Mouse (Mus musculus) R1 (cell line): Measurements from ENCODE around the gene Kctd12.

Source experiments
- DNase-seq: peaks from one replicate; pipeline ENCODE4 v3.0.0-alpha.2; 2018; ENCODE audit warnings: low read depth, low spot score

The Kctd12 gene

GRCm38 (mm10) chr14:102965841-102966240 is 16.6 kb downstream of the Kctd12 start:
- DNase-seq, result no peak

- DNase-seq, result no peak
These were observed 20.4 kb downstream of the Kctd12 start for GRCm38 (mm10) chr14:102962019-102962418.

- DNase-seq, result peak; percentile 21
These were observed 28.9 kb downstream of the Kctd12 start for GRCm38 (mm10) chr14:102953511-102953910.

- no peak for DNase-seq
These were observed 30.5 kb downstream of the Kctd12 start for GRCm38 (mm10) chr14:102951974-102952373.

- no peak for DNase-seq
These were observed 34.6 kb downstream of the Kctd12 start for GRCm38 (mm10) chr14:102947796-102948195.

GRCm38 (mm10) chr14:102942222-102942843 is 40.1 kb downstream of the Kctd12 start:
- no peak for DNase-seq

- DNase-seq, result no peak
These were observed 47.6 kb downstream of the Kctd12 start for GRCm38 (mm10) chr14:102934878-102935277.

GRCm38 (mm10) chr14:102930933-102931332 is 51.5 kb downstream of the Kctd12 start:
- DNase-seq, result no peak

- DNase-seq, result no peak
These were observed 52.9 kb downstream of the Kctd12 start for GRCm38 (mm10) chr14:102929545-102929944.

GRCm38 (mm10) chr14:102927847-102928466 is 54.5 kb downstream of the Kctd12 start:
- DNase-seq, result no peak
